ENCODE assay signal across 8 mouse cellular contexts in genomic region chr2:25193330-25193770, GRCm38 (mm10). TPM values are rescaled to one million over a fixed set of nuclear protein-coding genes. Genes with fewer than 3 reads are reported as not detected.
DNase-seq lines count a peak whose midpoint lies in the region; ATAC-seq lines count a peak whose summit lies in the region.

No protein-coding gene starts in this region.

- under 1% methylated on average over 6 of the region's 6 CpGs for WGBS in hindbrain, embryonic 15.5 days
- WGBS in macrophage (ENCODE audit: missing documents): 0% methylated on average over 5 of the region's 6 CpGs

- no peak overlapping the region for H3K9ac ChIP-seq in hindbrain, embryonic 15.5 days

- H3K79me2 ChIP-seq in macrophage (ENCODE audit: inconsistent target): peaks cover 31% of the 10 kb centered on the region

- no peak overlapping the region for H3K4me3 ChIP-seq in hindbrain, embryonic 15.5 days
- no peak overlapping the region for H3K4me3 ChIP-seq in macrophage (ENCODE audit: inconsistent target)

- peak; percentile 97 for DNase-seq in R1 (ENCODE audit: low read depth, low spot score)
- DNase-seq in cerebellum, postnatal 10 days: peak; percentile 91
- DNase-seq in frontal cortex, postnatal 14 days (ENCODE audit: low spot score in 2 of 2): peak; percentile 74 to 77
- peak; percentile 72 for DNase-seq in left cerebral cortex, adult 11 months (ENCODE audit: low spot score)
- peak; percentile 87 for DNase-seq in right cerebral cortex, adult 2 months (ENCODE audit: low spot score in 2 of 2)
- DNase-seq in urinary bladder, postnatal 4 days (ENCODE audit: low spot score in 2 of 2): peak; percentile 73 to 77

- H3K27ac ChIP-seq in hindbrain, embryonic 15.5 days (replicated peaks): no peak overlapping the region
- H3K27ac ChIP-seq in macrophage: peak overlapping the region; percentile 98

- no peaks in the 10 kb centered on the region for H3K9me3 ChIP-seq in hindbrain, embryonic 15.5 days

- H3K4me2 ChIP-seq in hindbrain, embryonic 15.5 days: peak overlapping the region; percentile 15; the same call in 1 of the 2 replicates

- peaks cover 8% of the 10 kb centered on the region for H3K4me1 ChIP-seq in hindbrain, embryonic 15.5 days (replicated peaks)

- peaks cover 37% of the 10 kb centered on the region for H3K27me3 ChIP-seq in hindbrain, embryonic 15.5 days

- ATAC-seq in hindbrain, embryonic 15.5 days (ENCODE audit: low FRiP score, low read depth): peak; percentile 72

- H3K36me3 ChIP-seq in hindbrain, embryonic 15.5 days: no peaks in the 10 kb centered on the region
- H3K36me3 ChIP-seq in macrophage (ENCODE audit: inconsistent target): no peaks in the 10 kb centered on the region; the same call in 1 of the 2 replicates

RNA-seq across cellular contexts. Expression of gene Tor4a, which starts 3.3 kb away (rescaled TPM):
- polyA plus RNA-seq in hindbrain, embryonic 15.5 days (2015; fragmentation: Nextera tagmentation; extraction: Ambion mirVana): 1.9 and 2.3 TPM in 2 replicates
- total RNA-seq in macrophage (2018; cell fraction: chromatin; rRNA removed): 10 to 100 TPM in 16 of 26 experiments, 1 to 10 TPM in 10; 1.8 to 43.9 (median 17.2) TPM
- 100 to 1,000 TPM in 4 of 26 experiments, 10 to 100 TPM in 22; 13.3 to 115 (median 67.4) TPM for total RNA-seq in macrophage (2018; cell fraction: cytosol; rRNA removed)
- total RNA-seq in macrophage (2018; cell fraction: nucleus; rRNA removed): 100 to 1,000 TPM in 6 of 26 experiments, 10 to 100 TPM in 19, 1 to 10 TPM in 1; 8.8 to 166 (median 68.0) TPM
- polyA plus RNA-seq in macrophage (2018): 56.5 to 71.1 TPM (median 57.4 TPM) in 3 replicates

RNA-seq across cellular contexts. Expression of gene Nrarp, which starts 12.8 kb away (rescaled TPM):
- 18.9 and 20.2 TPM in 2 replicates for polyA plus RNA-seq in hindbrain, embryonic 15.5 days (2015; fragmentation: Nextera tagmentation; extraction: Ambion mirVana)
- not detected for total RNA-seq in macrophage (2018; cell fraction: chromatin; rRNA removed)
- total RNA-seq in macrophage (2018; cell fraction: cytosol; rRNA removed): under 1 TPM in 2 of 26 experiments, not detected in 24; 0.03 to 0.04 TPM
- total RNA-seq in macrophage (2018; cell fraction: nucleus; rRNA removed): not detected
- not detected in 3 replicates for polyA plus RNA-seq in macrophage (2018)

RNA-seq across cellular contexts. Expression of gene Nelfb, which starts 17.9 kb away (rescaled TPM):
- 108 and 112 TPM in 2 replicates for polyA plus RNA-seq in hindbrain, embryonic 15.5 days (2015; fragmentation: Nextera tagmentation; extraction: Ambion mirVana)
- total RNA-seq in macrophage (2018; cell fraction: chromatin; rRNA removed): 10 to 100 TPM; 15.8 to 77.2 (median 39.9) TPM
- total RNA-seq in macrophage (2018; cell fraction: cytosol; rRNA removed): 10 to 100 TPM; 15.7 to 36.9 (median 29.0) TPM
- 10 to 100 TPM; 16.3 to 54.1 (median 32.3) TPM for total RNA-seq in macrophage (2018; cell fraction: nucleus; rRNA removed)
- 18.9 to 30.4 TPM (median 29.5 TPM) in 3 replicates for polyA plus RNA-seq in macrophage (2018)

RNA-seq across cellular contexts. Expression of gene Stpg3, which starts 21.1 kb away (rescaled TPM):
- polyA plus RNA-seq in hindbrain, embryonic 15.5 days (2015; fragmentation: Nextera tagmentation; extraction: Ambion mirVana): not detected in 2 replicates
- total RNA-seq in macrophage (2018; cell fraction: chromatin; rRNA removed): not detected
- total RNA-seq in macrophage (2018; cell fraction: cytosol; rRNA removed): not detected
- total RNA-seq in macrophage (2018; cell fraction: nucleus; rRNA removed): under 1 TPM in 2 of 26 experiments, not detected in 24; 0.30 to 0.89 TPM
- polyA plus RNA-seq in macrophage (2018): not detected in 3 replicates

RNA-seq across cellular contexts. Expression of gene Fam166a, which starts 25.2 kb away (rescaled TPM):
- polyA plus RNA-seq in hindbrain, embryonic 15.5 days (2015; fragmentation: Nextera tagmentation; extraction: Ambion mirVana): 0.70 and 0.72 TPM in 2 replicates
- total RNA-seq in macrophage (2018; cell fraction: chromatin; rRNA removed): not detected
- total RNA-seq in macrophage (2018; cell fraction: cytosol; rRNA removed): not detected
- total RNA-seq in macrophage (2018; cell fraction: nucleus; rRNA removed): not detected
- polyA plus RNA-seq in macrophage (2018): not detected in 3 replicates

Comparison
In these comparisons a context has a peak if more than half of its experiments do, and no peak if none do; other contexts are left out.
1. RNA of gene Tor4a, which starts 3.3 kb away (polyA plus RNA-seq): 56.5 to 71.1 TPM in macrophage; 1.9 to 2.3 TPM in hindbrain, embryonic 15.5 days; every median in the first group is over 10 times any median in the second.
2. RNA of gene Nrarp, which starts 12.8 kb away (polyA plus RNA-seq): 18.9 to 20.2 TPM in hindbrain, embryonic 15.5 days; not detected in macrophage; every median in the first group is over 10 times any median in the second.
3. Peak in every context shown above with its lines, with median percentiles within 50 percentile points of each other: DNase-seq.